Mouse (Mus musculus): ENCODE results near the gene Ptprt. TPM values are rescaled to one million over a fixed set of nuclear protein-coding genes. Genes with fewer than 3 reads are reported as not detected.

Ptprt gene
- 1.2 and 1.8 TPM in 2 replicates for polyA plus RNA-seq (2014; fragmentation: Nextera tagmentation; extraction: Ambion mirVana)

- peak; percentile 39 for ATAC-seq (replicated peaks; ENCODE audit: low FRiP score)
These were observed at the start of gene Ptprt for GRCm38 (mm10) chr2:162660941-162661386. TSS of gene Ptprt (minus strand) at chr2:162661147.

GRCm38 (mm10) chr2:162710443-162710842, 49.5 kb upstream of the Ptprt start:
- Histone ChIP-seq H3K27me3 (ENCODE audit: control insufficient read depth, insufficient read depth, low read length) (no peaks in the 10 kb centered on the region), H3K4me2 (ENCODE audit: low read depth, low read length, severe bottlenecking) (no peak overlapping the region), H3K9ac (ENCODE audit: low read length) (no peak overlapping the region), H3K9me3 (ENCODE audit: control insufficient read depth, low read length) (no peaks in the 10 kb centered on the region), H3K4me1 (replicated peaks; ENCODE audit: control insufficient read depth, insufficient read depth, low read length) (no peaks in the 10 kb centered on the region), H3K4me3 (ENCODE audit: low read depth, low read length) (no peak overlapping the region), H3K36me3 (ENCODE audit: control insufficient read depth, insufficient read depth, low read length) (no peaks in the 10 kb centered on the region), H3K27ac (ENCODE audit: low read depth, low read length) (no peak overlapping the region)
- no peak for ATAC-seq (replicated peaks; ENCODE audit: low FRiP score)
- DNase-seq (ENCODE audit: low spot score) = no peak
- WGBS = 94% methylated on average over 2 of the region's 2 CpGs

More at GRCm38 (mm10) chr2:162660941-162661386, at the start of gene Ptprt:
- Histone ChIP-seq H3K4me2 (ENCODE audit: low read depth, low read length, severe bottlenecking) (peak within 1 kb of the TSS; percentile 99), H3K27ac (ENCODE audit: low read depth, low read length) (no peak within 1 kb of the TSS), H3K36me3 (ENCODE audit: control insufficient read depth, insufficient read depth, low read length) (no peaks in the 10 kb centered on the region), H3K27me3 (ENCODE audit: control insufficient read depth, insufficient read depth, low read length) (peaks cover 34% of the 10 kb centered on the region), H3K4me3 (ENCODE audit: low read depth, low read length) (peak within 1 kb of the TSS; percentile 53), H3K9ac (ENCODE audit: low read length) (peak within 1 kb of the TSS; percentile 49), H3K4me1 (replicated peaks; ENCODE audit: control insufficient read depth, insufficient read depth, low read length) (peaks cover 9% of the 10 kb centered on the region), H3K9me3 (ENCODE audit: control insufficient read depth, low read length) (no peaks in the 10 kb centered on the region)
- peak; percentile 69 for DNase-seq (ENCODE audit: low spot score)
- 0% methylated on average over 15 of the region's 73 CpGs for WGBS

GRCm38 (mm10) chr2:162699691-162700090, 38.7 kb upstream of the Ptprt start:
- Histone ChIP-seq H3K4me2 (ENCODE audit: low read depth, low read length, severe bottlenecking) (no peak overlapping the region), H3K27me3 (ENCODE audit: control insufficient read depth, insufficient read depth, low read length) (no peaks in the 10 kb centered on the region), H3K36me3 (ENCODE audit: control insufficient read depth, insufficient read depth, low read length) (no peaks in the 10 kb centered on the region), H3K4me3 (ENCODE audit: low read depth, low read length) (no peak overlapping the region), H3K9ac (ENCODE audit: low read length) (no peak overlapping the region), H3K4me1 (replicated peaks; ENCODE audit: control insufficient read depth, insufficient read depth, low read length) (no peaks in the 10 kb centered on the region), H3K9me3 (ENCODE audit: control insufficient read depth, low read length) (no peaks in the 10 kb centered on the region), H3K27ac (ENCODE audit: low read depth, low read length) (no peak overlapping the region)
- DNase-seq (ENCODE audit: low spot score) (no peak), ATAC-seq (replicated peaks; ENCODE audit: low FRiP score) (no peak)
- WGBS = 85% methylated on average over 3 of the region's 3 CpGs

- Histone ChIP-seq H3K4me1 (replicated peaks; ENCODE audit: control insufficient read depth, insufficient read depth, low read length) (no peaks in the 10 kb centered on the region), H3K9ac (ENCODE audit: low read length) (no peak overlapping the region), H3K4me3 (ENCODE audit: low read depth, low read length) (no peak overlapping the region), H3K4me2 (ENCODE audit: low read depth, low read length, severe bottlenecking) (no peak overlapping the region), H3K9me3 (ENCODE audit: control insufficient read depth, low read length) (no peaks in the 10 kb centered on the region), H3K27me3 (ENCODE audit: control insufficient read depth, insufficient read depth, low read length) (no peaks in the 10 kb centered on the region), H3K36me3 (ENCODE audit: control insufficient read depth, insufficient read depth, low read length) (no peaks in the 10 kb centered on the region), H3K27ac (ENCODE audit: low read depth, low read length) (no peak overlapping the region)
- ATAC-seq (replicated peaks; ENCODE audit: low FRiP score) = no peak
- DNase-seq (ENCODE audit: low spot score) = no peak
These were observed 38.1 kb upstream of the Ptprt start for GRCm38 (mm10) chr2:162699036-162699435.

GRCm38 (mm10) chr2:162698068-162698467, 37.1 kb upstream of the Ptprt start:
- H3K36me3 ChIP-seq (ENCODE audit: control insufficient read depth, insufficient read depth, low read length) = no peaks in the 10 kb centered on the region
- no peak overlapping the region for H3K27ac ChIP-seq (ENCODE audit: low read depth, low read length)
- H3K4me1 ChIP-seq (replicated peaks; ENCODE audit: control insufficient read depth, insufficient read depth, low read length) = no peaks in the 10 kb centered on the region
- H3K27me3 ChIP-seq (ENCODE audit: control insufficient read depth, insufficient read depth, low read length) = no peaks in the 10 kb centered on the region
- 85% methylated on average over 8 of the region's 8 CpGs for WGBS
- H3K4me2 ChIP-seq (ENCODE audit: low read depth, low read length, severe bottlenecking) = no peak overlapping the region
- DNase-seq (ENCODE audit: low spot score) (no peak), ATAC-seq (replicated peaks; ENCODE audit: low FRiP score) (no peak)
- H3K4me3 ChIP-seq (ENCODE audit: low read depth, low read length) = no peak overlapping the region
- no peak overlapping the region for H3K9ac ChIP-seq (ENCODE audit: low read length)
- H3K9me3 ChIP-seq (ENCODE audit: control insufficient read depth, low read length) = no peaks in the 10 kb centered on the region

GRCm38 (mm10) chr2:162697151-162697550, 36.2 kb upstream of the Ptprt start:
- no peak overlapping the region for H3K9ac ChIP-seq (ENCODE audit: low read length)
- no peak overlapping the region for H3K4me2 ChIP-seq (ENCODE audit: low read depth, low read length, severe bottlenecking)
- H3K27me3 ChIP-seq (ENCODE audit: control insufficient read depth, insufficient read depth, low read length) = no peaks in the 10 kb centered on the region
- H3K4me1 ChIP-seq (replicated peaks; ENCODE audit: control insufficient read depth, insufficient read depth, low read length) = no peaks in the 10 kb centered on the region
- no peaks in the 10 kb centered on the region for H3K36me3 ChIP-seq (ENCODE audit: control insufficient read depth, insufficient read depth, low read length)
- H3K4me3 ChIP-seq (ENCODE audit: low read depth, low read length) = no peak overlapping the region
- no peak overlapping the region for H3K27ac ChIP-seq (ENCODE audit: low read depth, low read length)
- DNase-seq (ENCODE audit: low spot score) (no peak), ATAC-seq (replicated peaks; ENCODE audit: low FRiP score) (no peak)
- no peaks in the 10 kb centered on the region for H3K9me3 ChIP-seq (ENCODE audit: control insufficient read depth, low read length)
- 71% methylated on average over 10 of the region's 10 CpGs for WGBS

- 95% methylated on average over 8 of the region's 12 CpGs for WGBS
- no peak overlapping the region for H3K9ac ChIP-seq (ENCODE audit: low read length)
- DNase-seq (ENCODE audit: low spot score) (no peak), ATAC-seq (replicated peaks; ENCODE audit: low FRiP score) (no peak)
- H3K4me1 ChIP-seq (replicated peaks; ENCODE audit: control insufficient read depth, insufficient read depth, low read length) = no peaks in the 10 kb centered on the region
- no peak overlapping the region for H3K4me2 ChIP-seq (ENCODE audit: low read depth, low read length, severe bottlenecking)
- no peaks in the 10 kb centered on the region for H3K27me3 ChIP-seq (ENCODE audit: control insufficient read depth, insufficient read depth, low read length)
- no peaks in the 10 kb centered on the region for H3K9me3 ChIP-seq (ENCODE audit: control insufficient read depth, low read length)
- no peak overlapping the region for H3K27ac ChIP-seq (ENCODE audit: low read depth, low read length)
- no peaks in the 10 kb centered on the region for H3K36me3 ChIP-seq (ENCODE audit: control insufficient read depth, insufficient read depth, low read length)
- H3K4me3 ChIP-seq (ENCODE audit: low read depth, low read length) = no peak overlapping the region
These were observed 31.2 kb upstream of the Ptprt start for GRCm38 (mm10) chr2:162692143-162692542.

GRCm38 (mm10) chr2:162682674-162683073, 21.7 kb upstream of the Ptprt start:
- H3K9me3 ChIP-seq (ENCODE audit: control insufficient read depth, low read length) = no peaks in the 10 kb centered on the region
- H3K27me3 ChIP-seq (ENCODE audit: control insufficient read depth, insufficient read depth, low read length) = no peaks in the 10 kb centered on the region
- H3K4me1 ChIP-seq (replicated peaks; ENCODE audit: control insufficient read depth, insufficient read depth, low read length) = no peaks in the 10 kb centered on the region
- H3K36me3 ChIP-seq (ENCODE audit: control insufficient read depth, insufficient read depth, low read length) = no peaks in the 10 kb centered on the region
- WGBS = 12% methylated on average over 6 of the region's 6 CpGs
- peak; percentile 67 for DNase-seq (ENCODE audit: low spot score)
- ATAC-seq (replicated peaks; ENCODE audit: low FRiP score) = 0 out of 2 replicates have a peak, but pooled peaks have one; percentile 51
- no peak overlapping the region for H3K4me3 ChIP-seq (ENCODE audit: low read depth, low read length)
- H3K27ac ChIP-seq (ENCODE audit: low read depth, low read length) = no peak overlapping the region
- H3K4me2 ChIP-seq (ENCODE audit: low read depth, low read length, severe bottlenecking) = no peak overlapping the region
- H3K9ac ChIP-seq (ENCODE audit: low read length) = no peak overlapping the region

- no peak overlapping the region for H3K4me3 ChIP-seq (ENCODE audit: low read depth, low read length)
- no peaks in the 10 kb centered on the region for H3K36me3 ChIP-seq (ENCODE audit: control insufficient read depth, insufficient read depth, low read length)
- H3K4me2 ChIP-seq (ENCODE audit: low read depth, low read length, severe bottlenecking) = no peak overlapping the region
- WGBS = 11% methylated on average over 1 of the region's 1 CpGs
- H3K27me3 ChIP-seq (ENCODE audit: control insufficient read depth, insufficient read depth, low read length) = peaks cover 32% of the 10 kb centered on the region
- ATAC-seq (replicated peaks; ENCODE audit: low FRiP score) (no peak), DNase-seq (ENCODE audit: low spot score) (no peak)
- peaks cover 9% of the 10 kb centered on the region for H3K4me1 ChIP-seq (replicated peaks; ENCODE audit: control insufficient read depth, insufficient read depth, low read length)
- no peak overlapping the region for H3K27ac ChIP-seq (ENCODE audit: low read depth, low read length)
- no peak overlapping the region for H3K9ac ChIP-seq (ENCODE audit: low read length)
- H3K9me3 ChIP-seq (ENCODE audit: control insufficient read depth, low read length) = no peaks in the 10 kb centered on the region
These were observed 1.6 kb upstream of the Ptprt start for GRCm38 (mm10) chr2:162662431-162662970.
